Mouse (Mus musculus): ENCODE data around the gene Nlgn1. TPM values are rescaled to one million over a fixed set of nuclear protein-coding genes. Genes with fewer than 3 reads are reported as not detected.
A peak's percentile ranks its signal among the peaks of the same experiment; 100 is the strongest.

Gene Nlgn1
- polyA plus RNA-seq, 1 experiment from 2014 or later = 0.93 TPM

GRCm38 (mm10) chr3:25697231-25697630 is 635.0 kb downstream of the Nlgn1 start:
- WGBS = 81% methylated on average over 1 of the region's 1 CpGs
- no peak overlapping the region for H3K9ac ChIP-seq (ENCODE audit: low read depth, low read length)
- H3K27me3 ChIP-seq (ENCODE audit: insufficient read depth, low read length) = no peaks in the 10 kb centered on the region
- H3K36me3 ChIP-seq (ENCODE audit: insufficient read depth, low read length) = no peaks in the 10 kb centered on the region
- H3K4me1 ChIP-seq (replicated peaks; ENCODE audit: insufficient read depth, low read length) = no peaks in the 10 kb centered on the region
- no peak overlapping the region for H3K27ac ChIP-seq
- no peaks in the 10 kb centered on the region for H3K9me3 ChIP-seq (replicated peaks; ENCODE audit: low read length)
- no peak for TF ChIP-seq CTCF (IDR thresholded peaks at IDR 0.05; ENCODE audit: low read depth)
- ATAC-seq (replicated peaks; ENCODE audit: low FRiP score, low read depth) = no peak
- no peak overlapping the region for H3K4me2 ChIP-seq (ENCODE audit: low read length)
- H3K4me3 ChIP-seq (replicated peaks; ENCODE audit: low read depth, low read length) = no peak overlapping the region
- no peak for DNase-seq (ENCODE audit: low spot score)

- no peak overlapping the region for H3K9ac ChIP-seq (ENCODE audit: low read depth, low read length)
- 73% methylated on average over 6 of the region's 6 CpGs for WGBS
- DNase-seq (ENCODE audit: low spot score) = no peak
- TF ChIP-seq CTCF (IDR thresholded peaks at IDR 0.05; ENCODE audit: low read depth) = no peak
- ATAC-seq (replicated peaks; ENCODE audit: low FRiP score, low read depth) = no peak
- no peak overlapping the region for H3K4me2 ChIP-seq (ENCODE audit: low read length)
- no peak overlapping the region for H3K27ac ChIP-seq
- H3K27me3 ChIP-seq (ENCODE audit: insufficient read depth, low read length) = no peaks in the 10 kb centered on the region
- no peaks in the 10 kb centered on the region for H3K4me1 ChIP-seq (replicated peaks; ENCODE audit: insufficient read depth, low read length)
- no peaks in the 10 kb centered on the region for H3K9me3 ChIP-seq (replicated peaks; ENCODE audit: low read length)
- no peak overlapping the region for H3K4me3 ChIP-seq (replicated peaks; ENCODE audit: low read depth, low read length)
- no peaks in the 10 kb centered on the region for H3K36me3 ChIP-seq (ENCODE audit: insufficient read depth, low read length)
These were observed 643.3 kb downstream of the Nlgn1 start for GRCm38 (mm10) chr3:25688789-25689464.

- H3K36me3 ChIP-seq (ENCODE audit: insufficient read depth, low read length) = no peaks in the 10 kb centered on the region
- no peak for TF ChIP-seq CTCF (IDR thresholded peaks at IDR 0.05; ENCODE audit: low read depth)
- ATAC-seq (replicated peaks; ENCODE audit: low FRiP score, low read depth) (no peak), DNase-seq (ENCODE audit: low spot score) (no peak)
- no peaks in the 10 kb centered on the region for H3K4me1 ChIP-seq (replicated peaks; ENCODE audit: insufficient read depth, low read length)
- no peak overlapping the region for H3K9ac ChIP-seq (ENCODE audit: low read depth, low read length)
- H3K4me3 ChIP-seq (replicated peaks; ENCODE audit: low read depth, low read length) = no peak overlapping the region
- H3K9me3 ChIP-seq (replicated peaks; ENCODE audit: low read length) = no peaks in the 10 kb centered on the region
- no peak overlapping the region for H3K27ac ChIP-seq
- WGBS = 90% methylated on average over 2 of the region's 2 CpGs
- H3K27me3 ChIP-seq (ENCODE audit: insufficient read depth, low read length) = no peaks in the 10 kb centered on the region
- H3K4me2 ChIP-seq (ENCODE audit: low read length) = no peak overlapping the region
These were observed 648.6 kb downstream of the Nlgn1 start for GRCm38 (mm10) chr3:25683696-25684095.

- Histone ChIP-seq H3K4me3 (replicated peaks; ENCODE audit: low read depth, low read length) (no peak overlapping the region), H3K27me3 (ENCODE audit: insufficient read depth, low read length) (no peaks in the 10 kb centered on the region), H3K9ac (ENCODE audit: low read depth, low read length) (no peak overlapping the region), H3K27ac (no peak overlapping the region), H3K9me3 (replicated peaks; ENCODE audit: low read length) (no peaks in the 10 kb centered on the region), H3K4me2 (ENCODE audit: low read length) (no peak overlapping the region), H3K36me3 (ENCODE audit: insufficient read depth, low read length) (no peaks in the 10 kb centered on the region), H3K4me1 (replicated peaks; ENCODE audit: insufficient read depth, low read length) (no peaks in the 10 kb centered on the region)
- TF ChIP-seq CTCF (IDR thresholded peaks at IDR 0.05; ENCODE audit: low read depth) = no peak
- DNase-seq (ENCODE audit: low spot score) (peak; percentile 28), ATAC-seq (replicated peaks; ENCODE audit: low FRiP score, low read depth) (no peak)
- WGBS = 66% methylated on average over 2 of the region's 2 CpGs
These were observed 652.9 kb downstream of the Nlgn1 start for GRCm38 (mm10) chr3:25679373-25679772.

- no peaks in the 10 kb centered on the region for H3K36me3 ChIP-seq (ENCODE audit: insufficient read depth, low read length)
- no peak overlapping the region for H3K27ac ChIP-seq
- ATAC-seq (replicated peaks; ENCODE audit: low FRiP score, low read depth) (no peak), DNase-seq (ENCODE audit: low spot score) (no peak)
- no peak overlapping the region for H3K4me2 ChIP-seq (ENCODE audit: low read length)
- H3K9me3 ChIP-seq (replicated peaks; ENCODE audit: low read length) = no peaks in the 10 kb centered on the region
- H3K4me1 ChIP-seq (replicated peaks; ENCODE audit: insufficient read depth, low read length) = no peaks in the 10 kb centered on the region
- WGBS = 81% methylated on average over 10 of the region's 10 CpGs
- no peak overlapping the region for H3K4me3 ChIP-seq (replicated peaks; ENCODE audit: low read depth, low read length)
- TF ChIP-seq CTCF (IDR thresholded peaks at IDR 0.05; ENCODE audit: low read depth) = no peak
- H3K9ac ChIP-seq (ENCODE audit: low read depth, low read length) = no peak overlapping the region
- H3K27me3 ChIP-seq (ENCODE audit: insufficient read depth, low read length) = no peaks in the 10 kb centered on the region
These were observed 656.4 kb downstream of the Nlgn1 start for GRCm38 (mm10) chr3:25675888-25676287.

- peak; percentile 70 for TF ChIP-seq CTCF (IDR thresholded peaks at IDR 0.05; ENCODE audit: low read depth)
- Histone ChIP-seq H3K4me1 (replicated peaks; ENCODE audit: insufficient read depth, low read length) (no peaks in the 10 kb centered on the region), H3K27ac (no peak overlapping the region), H3K9me3 (replicated peaks; ENCODE audit: low read length) (no peaks in the 10 kb centered on the region), H3K9ac (ENCODE audit: low read depth, low read length) (no peak overlapping the region), H3K4me3 (replicated peaks; ENCODE audit: low read depth, low read length) (no peak overlapping the region), H3K36me3 (ENCODE audit: insufficient read depth, low read length) (no peaks in the 10 kb centered on the region), H3K4me2 (ENCODE audit: low read length) (no peak overlapping the region), H3K27me3 (ENCODE audit: insufficient read depth, low read length) (no peaks in the 10 kb centered on the region)
- ATAC-seq (replicated peaks; ENCODE audit: low FRiP score, low read depth) (no peak), DNase-seq (ENCODE audit: low spot score) (peak; percentile 8)
- 55% methylated on average over 3 of the region's 3 CpGs for WGBS
These were observed 657.2 kb downstream of the Nlgn1 start for GRCm38 (mm10) chr3:25675069-25675468.

GRCm38 (mm10) chr3:25673408-25673807 is 658.9 kb downstream of the Nlgn1 start:
- ATAC-seq (replicated peaks; ENCODE audit: low FRiP score, low read depth) (no peak), DNase-seq (ENCODE audit: low spot score) (no peak)
- Histone ChIP-seq H3K4me2 (ENCODE audit: low read length) (no peak overlapping the region), H3K36me3 (ENCODE audit: insufficient read depth, low read length) (no peaks in the 10 kb centered on the region), H3K27me3 (ENCODE audit: insufficient read depth, low read length) (no peaks in the 10 kb centered on the region), H3K9ac (ENCODE audit: low read depth, low read length) (no peak overlapping the region), H3K4me1 (replicated peaks; ENCODE audit: insufficient read depth, low read length) (no peaks in the 10 kb centered on the region), H3K4me3 (replicated peaks; ENCODE audit: low read depth, low read length) (no peak overlapping the region), H3K9me3 (replicated peaks; ENCODE audit: low read length) (no peaks in the 10 kb centered on the region), H3K27ac (no peak overlapping the region)
- no peak for TF ChIP-seq CTCF (IDR thresholded peaks at IDR 0.05; ENCODE audit: low read depth)
- WGBS = 67% methylated on average over 5 of the region's 5 CpGs

All from kidney, postnatal 0 days (tissue).